Comparison of ENCODE assay signal across 17 mouse cellular contexts in genomic region chr6:145765011-145765410, GRCm38 (mm10). TPM values are rescaled to one million over a fixed set of nuclear protein-coding genes. Genes with fewer than 3 reads are reported as not detected.
A peak's percentile ranks its signal among the peaks of the same experiment; 100 is the strongest.
DNase-seq lines count a peak whose midpoint lies in the region; ATAC-seq and TF ChIP-seq lines count a peak whose summit lies in the region.
"Had no signal": no experiment of that assay in that cellular context is flagged by ENCODE, and none has a peak within 500 bp of the region (broad histone marks: within the 10 kb centered on the region; RNA-seq: fewer than 3 reads in every experiment).

No protein-coding gene starts in this region.

- no peak overlapping the region for H3K4me2 ChIP-seq in heart, embryonic 11.5 days
- peak overlapping the region; percentile 35 for H3K4me2 ChIP-seq in liver, embryonic 16.5 days (ENCODE audit: low read depth, low read length)
- no peak overlapping the region for H3K4me2 ChIP-seq in forebrain, postnatal 0 days (ENCODE audit: low read depth)
- H3K4me2 ChIP-seq in hindbrain, embryonic 11.5 days (replicated peaks; ENCODE audit: low read depth, low read length), result no peak overlapping the region
- H3K4me2 ChIP-seq: kidney, embryonic 15.5 days; limb, embryonic 13.5 days; midbrain, embryonic 15.5 days had no signal

- no peak for TF ChIP-seq CTCF in forebrain, postnatal 0 days (IDR thresholded peaks at IDR 0.05; ENCODE audit: low read depth)

- intact Hi-C loops in heart, postnatal 14 days (cut with DNase I), result no loop called here

- no peak for ATAC-seq in heart, embryonic 11.5 days (replicated peaks; ENCODE audit: insufficient number of reproducible peaks, low FRiP score, low TSS enrichment)
- ATAC-seq in common myeloid progenitor, adult 5-6 weeks (replicated peaks; ENCODE audit: low read depth, poor library complexity, severe bottlenecking), result peak; percentile 73
- peak; percentile 63 for ATAC-seq in liver, embryonic 16.5 days (ENCODE audit: low read depth)
- ATAC-seq in forebrain, postnatal 0 days, result no peak
- ATAC-seq in hindbrain, embryonic 11.5 days (ENCODE audit: low FRiP score), result no peak
- ATAC-seq: forebrain, embryonic 16.5 days; inflammation-experienced regulatory T-cells, adult 6 months; midbrain, embryonic 15.5 days had no signal

- no peaks in the 10 kb centered on the region for H3K36me3 ChIP-seq in heart, embryonic 11.5 days (ENCODE audit: control insufficient read depth, insufficient read depth, low read length)
- H3K36me3 ChIP-seq in liver, embryonic 16.5 days (ENCODE audit: control insufficient read depth, insufficient read depth), result no peaks in the 10 kb centered on the region
- H3K36me3 ChIP-seq in forebrain, postnatal 0 days (ENCODE audit: insufficient read depth), result no peaks in the 10 kb centered on the region
- H3K36me3 ChIP-seq in hindbrain, embryonic 11.5 days (ENCODE audit: control insufficient read depth, insufficient read depth, low read length), result no peaks in the 10 kb centered on the region
- H3K36me3 ChIP-seq: hindbrain, embryonic 10.5 days; kidney, embryonic 15.5 days; limb, embryonic 13.5 days; midbrain, embryonic 15.5 days had no signal

- 0 out of 2 replicates have a peak overlapping the region, but pooled peaks have one; percentile 43 for H3K27ac ChIP-seq in heart, embryonic 11.5 days (ENCODE audit: low read depth, low read length)
- H3K27ac ChIP-seq in liver, embryonic 16.5 days (ENCODE audit: low read length), result peak overlapping the region; percentile 51
- H3K27ac ChIP-seq in forebrain, postnatal 0 days (ENCODE audit: low read depth, low read length), result no peak overlapping the region
- no peak overlapping the region for H3K27ac ChIP-seq in hindbrain, embryonic 11.5 days (ENCODE audit: low read depth, low read length)
- H3K27ac ChIP-seq: kidney, embryonic 15.5 days; limb, embryonic 13.5 days; midbrain, embryonic 15.5 days had no signal

- H3K27me3 ChIP-seq in heart, embryonic 11.5 days (ENCODE audit: control insufficient read depth, insufficient read depth, low read length), result no peaks in the 10 kb centered on the region
- H3K27me3 ChIP-seq in liver, embryonic 16.5 days (ENCODE audit: control insufficient read depth, insufficient read depth, low read depth, low read length), result no peaks in the 10 kb centered on the region
- no peaks in the 10 kb centered on the region for H3K27me3 ChIP-seq in forebrain, postnatal 0 days (ENCODE audit: insufficient read depth, low read length)
- no peaks in the 10 kb centered on the region for H3K27me3 ChIP-seq in hindbrain, embryonic 11.5 days (ENCODE audit: control insufficient read depth, insufficient read depth, low read length)
- H3K27me3 ChIP-seq: kidney, embryonic 15.5 days; limb, embryonic 13.5 days; midbrain, embryonic 15.5 days had no signal

- no peaks in the 10 kb centered on the region for H3K9me3 ChIP-seq in heart, embryonic 11.5 days (replicated peaks; ENCODE audit: control insufficient read depth, low read length)
- no peaks in the 10 kb centered on the region for H3K9me3 ChIP-seq in liver, embryonic 16.5 days (replicated peaks; ENCODE audit: control insufficient read depth, low read length)
- no peaks in the 10 kb centered on the region for H3K9me3 ChIP-seq in forebrain, postnatal 0 days (ENCODE audit: low read length)
- no peaks in the 10 kb centered on the region for H3K9me3 ChIP-seq in hindbrain, embryonic 11.5 days (ENCODE audit: control insufficient read depth, low read length)
- H3K9me3 ChIP-seq: hindbrain, embryonic 10.5 days; kidney, embryonic 15.5 days; limb, embryonic 13.5 days; midbrain, embryonic 15.5 days had no signal

- H3K4me3 ChIP-seq in heart, embryonic 11.5 days (ENCODE audit: low read depth, low read length), result no peak overlapping the region
- no peak overlapping the region for H3K4me3 ChIP-seq in liver, embryonic 16.5 days (ENCODE audit: low read depth, low read length)
- H3K4me3 ChIP-seq in forebrain, postnatal 0 days (ENCODE audit: low read depth, low read length), result no peak overlapping the region
- H3K4me3 ChIP-seq in hindbrain, embryonic 11.5 days (ENCODE audit: low read depth, low read length), result no peak overlapping the region
- H3K4me3 ChIP-seq: hindbrain, embryonic 10.5 days; kidney, embryonic 15.5 days; limb, embryonic 13.5 days; midbrain, embryonic 15.5 days had no signal

- 42% methylated on average over 7 of the region's 7 CpGs for WGBS in heart, embryonic 11.5 days (ENCODE audit: insufficient replicate concordance)
- WGBS in liver, embryonic 16.5 days (ENCODE audit: insufficient replicate concordance), result 39% methylated on average over 7 of the region's 7 CpGs
- WGBS in forebrain, postnatal 0 days, result 87% methylated on average over 7 of the region's 7 CpGs
- WGBS in hindbrain, embryonic 11.5 days, result 63% methylated on average over 7 of the region's 7 CpGs

- DNase-seq in heart, postnatal 14 days, result no peak
- DNase-seq in A20 (ENCODE audit: low read depth, low spot score), result peak; percentile 40
- no peak for DNase-seq in forebrain, postnatal 0 days
- no peak for DNase-seq in hindbrain, embryonic 11.5 days (ENCODE audit: low spot score)
- DNase-seq: adrenal gland, postnatal 25 days; cerebellum, postnatal 10 days; thymus, postnatal 4 days had no signal

- H3K9ac ChIP-seq in heart, embryonic 11.5 days (ENCODE audit: low read depth, low read length), result no peak overlapping the region
- no peak overlapping the region for H3K9ac ChIP-seq in liver, embryonic 16.5 days (ENCODE audit: low read depth, low read length)
- no peak overlapping the region for H3K9ac ChIP-seq in forebrain, postnatal 0 days
- no peak overlapping the region for H3K9ac ChIP-seq in hindbrain, embryonic 11.5 days (ENCODE audit: low read depth, low read length)
- H3K9ac ChIP-seq: kidney, embryonic 15.5 days; limb, embryonic 13.5 days; midbrain, embryonic 15.5 days had no signal

- peaks cover 65% of the 10 kb centered on the region for H3K4me1 ChIP-seq in heart, embryonic 11.5 days (ENCODE audit: control insufficient read depth, insufficient read depth, low read length)
- peaks cover 7% of the 10 kb centered on the region for H3K4me1 ChIP-seq in liver, embryonic 16.5 days (ENCODE audit: control insufficient read depth, low read depth, low read length)
- H3K4me1 ChIP-seq in forebrain, postnatal 0 days (ENCODE audit: insufficient read depth), result 0 out of 2 replicates have a peak, but pooled peaks cover 7% of the 10 kb centered on the region
- no peaks in the 10 kb centered on the region for H3K4me1 ChIP-seq in hindbrain, embryonic 11.5 days (replicated peaks; ENCODE audit: control insufficient read depth, insufficient read depth, low read length)

RNA-seq across cellular contexts. Expression of gene Rassf8, which starts 18.5 kb away (rescaled TPM):
- polyA plus RNA-seq in heart, embryonic 11.5 days (2014; fragmentation: Nextera tagmentation; extraction: Ambion mirVana), result 10.0 and 12.5 TPM in 2 replicates
- total RNA-seq in heart, postnatal 14 days (2021), result 10 to 100 TPM; 58.2 to 58.4 TPM
- 3.1 and 7.0 TPM in 2 replicates for total RNA-seq in common myeloid progenitor, adult 5-6 weeks (2017)
- 1.1 and 1.6 TPM in 2 replicates for polyA plus RNA-seq in liver, embryonic 16.5 days (2015; fragmentation: Nextera tagmentation; extraction: Ambion mirVana)
- 8.8 and 10.6 TPM in 2 replicates for total RNA-seq in forebrain, postnatal 0 days (2014; rRNA removed)
- polyA plus RNA-seq in forebrain, postnatal 0 days (2015; fragmentation: Nextera tagmentation; extraction: Ambion mirVana), result 2.4 and 2.8 TPM in 2 replicates
- 4.2 and 7.0 TPM in 2 replicates for polyA plus RNA-seq in hindbrain, embryonic 11.5 days (2014; fragmentation: Nextera tagmentation; extraction: Ambion mirVana)
- total RNA-seq: MEL had no signal

Comparison
In these comparisons a context has a peak if more than half of its experiments do, and no peak if none do; other contexts are left out.
1. ATAC-seq: peak in common myeloid progenitor, adult 5-6 weeks (single experiment) and liver, embryonic 16.5 days (single experiment); none in heart, embryonic 11.5 days (single experiment), forebrain, postnatal 0 days (single experiment) and hindbrain, embryonic 11.5 days (single experiment).
2. H3K27ac ChIP-seq: peak in heart, embryonic 11.5 days (single experiment) and liver, embryonic 16.5 days (single experiment); none in forebrain, postnatal 0 days (single experiment) and hindbrain, embryonic 11.5 days (single experiment).